In the genomic region with DNA sequence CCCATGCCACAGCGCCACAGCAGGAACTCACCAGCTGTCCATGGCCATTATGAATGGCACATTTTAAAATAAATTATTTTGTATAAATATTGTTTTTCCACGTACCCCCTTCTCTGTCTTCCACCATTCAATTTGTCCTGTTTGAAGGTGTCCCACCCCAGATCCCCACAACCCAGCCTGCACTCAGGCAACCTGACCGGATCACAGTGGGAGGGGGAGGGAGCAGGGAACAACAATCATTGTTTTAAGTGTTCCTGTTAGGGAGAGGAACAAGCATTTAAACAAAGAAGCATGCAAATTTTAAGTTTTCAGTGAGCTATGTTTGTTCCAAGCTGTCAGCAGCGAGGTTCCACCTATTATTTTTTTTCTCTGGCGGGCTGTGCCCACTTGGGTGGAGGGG, we compare ENCODE assay signal across 28 mouse cellular contexts. TPM values are rescaled to one million over a fixed set of nuclear protein-coding genes. Genes with fewer than 3 reads are reported as not detected.
A peak's percentile ranks its signal among the peaks of the same experiment; 100 is the strongest.
DNase-seq lines count a peak whose midpoint lies in the region; ATAC-seq and TF ChIP-seq lines count a peak whose summit lies in the region.
"Had no signal": no experiment of that assay in that cellular context is flagged by ENCODE, and none has a peak within 500 bp of the region (broad histone marks: within the 10 kb centered on the region; RNA-seq: fewer than 3 reads in every experiment).

No protein-coding gene starts in this region.

- ATAC-seq in limb, embryonic 14.5 days (ENCODE audit: low FRiP score, low read depth), result no peak
- ATAC-seq: forebrain, embryonic 13.5 days; liver, embryonic 12.5 days; liver, postnatal 0 days had no signal

- no peak for TF ChIP-seq POLR2A in limb, embryonic 14.5 days (IDR thresholded peaks at IDR 0.05; ENCODE audit: borderline replicate concordance, extremely low read depth, insufficient read depth, insufficient read length)

- peaks cover 55% of the 10 kb centered on the region for H3K4me1 ChIP-seq in E14TG2a.4 (replicated peaks; ENCODE audit: low read depth, low read length)
- no peaks in the 10 kb centered on the region for H3K4me1 ChIP-seq in limb, embryonic 14.5 days (ENCODE audit: control insufficient read depth, insufficient read depth, low read length)
- H3K4me1 ChIP-seq: embryonic facial prominence, embryonic 15.5 days; forebrain, embryonic 13.5 days; heart, embryonic 13.5 days; limb, embryonic 13.5 days; neural tube, embryonic 15.5 days had no signal

- peaks cover 18% of the 10 kb centered on the region for H3K27me3 ChIP-seq in E14TG2a.4 (ENCODE audit: insufficient read depth, low read length)
- H3K27me3 ChIP-seq in limb, embryonic 14.5 days (ENCODE audit: control insufficient read depth, insufficient read depth, low read length), result no peaks in the 10 kb centered on the region
- H3K27me3 ChIP-seq: embryonic facial prominence, embryonic 15.5 days; forebrain, embryonic 13.5 days; heart, embryonic 13.5 days; limb, embryonic 13.5 days; liver, embryonic 12.5 days; neural tube, embryonic 15.5 days had no signal

- H3K9me3 ChIP-seq in E14TG2a.4 (ENCODE audit: low read length), result peaks cover 2% of the 10 kb centered on the region
- H3K9me3 ChIP-seq in limb, embryonic 14.5 days (ENCODE audit: control insufficient read depth, low read length), result no peaks in the 10 kb centered on the region
- H3K9me3 ChIP-seq: embryonic facial prominence, embryonic 15.5 days; limb, embryonic 13.5 days; neural tube, embryonic 15.5 days had no signal

- WGBS in limb, embryonic 14.5 days, result 63% methylated on average over 5 of the region's 5 CpGs

- no peak overlapping the region for H3K4me2 ChIP-seq in limb, embryonic 14.5 days (replicated peaks; ENCODE audit: low read depth, low read length, severe bottlenecking)
- H3K4me2 ChIP-seq: embryonic facial prominence, embryonic 15.5 days; forebrain, embryonic 13.5 days; heart, embryonic 13.5 days; limb, embryonic 13.5 days; liver, embryonic 12.5 days; midbrain, embryonic 11.5 days; neural tube, embryonic 15.5 days had no signal

- intact Hi-C loops in gastrocnemius, adult 2 months (cut with DNase I), result no loop called here

- peak overlapping the region; percentile 21; the same call in 1 of the 2 replicates for H3K9ac ChIP-seq in limb, embryonic 14.5 days (ENCODE audit: low read depth, low read length, severe bottlenecking)
- H3K9ac ChIP-seq: embryonic facial prominence, embryonic 15.5 days; forebrain, embryonic 13.5 days; heart, embryonic 13.5 days; limb, embryonic 13.5 days; liver, embryonic 12.5 days; liver, postnatal 0 days; neural tube, embryonic 15.5 days had no signal

- H3K27ac ChIP-seq in gastrocnemius, adult 2 months, result peak overlapping the region; percentile 16; the same call in 1 of the 2 replicates
- peak overlapping the region; percentile 53; the same call in 1 of the 2 replicates for H3K27ac ChIP-seq in layer of hippocampus, adult 2 months
- no peak overlapping the region for H3K27ac ChIP-seq in limb, embryonic 14.5 days (replicated peaks; ENCODE audit: low read depth, low read length)
- H3K27ac ChIP-seq: embryonic facial prominence, embryonic 15.5 days; forebrain, embryonic 13.5 days; heart, embryonic 13.5 days; left cerebral cortex, adult 2 months; limb, embryonic 13.5 days; liver, embryonic 12.5 days; neural tube, embryonic 15.5 days had no signal

- H3K36me3 ChIP-seq in E14TG2a.4 (ENCODE audit: insufficient read depth, low read length), result peaks cover 6% of the 10 kb centered on the region; the same call in 1 of the 2 replicates
- no peaks in the 10 kb centered on the region for H3K36me3 ChIP-seq in limb, embryonic 14.5 days (ENCODE audit: control insufficient read depth, insufficient read depth, low read length)
- H3K36me3 ChIP-seq: embryonic facial prominence, embryonic 10.5 days; embryonic facial prominence, embryonic 15.5 days; heart, embryonic 13.5 days; limb, embryonic 13.5 days; liver, embryonic 12.5 days; neural tube, embryonic 15.5 days had no signal

- H3K4me3 ChIP-seq in gastrocnemius, adult 2 months, result no peak overlapping the region
- no peak overlapping the region for H3K4me3 ChIP-seq in layer of hippocampus, adult 2 months
- H3K4me3 ChIP-seq in E14TG2a.4 (replicated peaks; ENCODE audit: low read length), result peak overlapping the region; percentile 70
- H3K4me3 ChIP-seq in limb, embryonic 14.5 days (replicated peaks; ENCODE audit: low read length), result no peak overlapping the region
- H3K4me3 ChIP-seq: embryonic facial prominence, embryonic 10.5 days; embryonic facial prominence, embryonic 15.5 days; forebrain, embryonic 13.5 days; heart, adult 2 months; heart, embryonic 13.5 days; left cerebral cortex, adult 2 months; limb, embryonic 13.5 days; liver, embryonic 12.5 days; neural tube, embryonic 15.5 days had no signal

- no peak for DNase-seq in gastrocnemius, adult 2 months
- DNase-seq in gastrocnemius, adult 18-20 months (ENCODE audit: low spot score), result no peak
- no peak for DNase-seq in layer of hippocampus, adult 2 months (ENCODE audit: low spot score in 2 of 2)
- no peak for DNase-seq in layer of hippocampus, adult 9-10 months (ENCODE audit: low spot score)
- DNase-seq in limb, embryonic 14.5 days (ENCODE audit: low spot score), result no peak
- no peak for DNase-seq in c-Kit-positive CD71-positive TER-119-positive erythroid progenitor cells, embryonic 14.5 days (ENCODE audit: low spot score)
- DNase-seq: adrenal gland, postnatal 25 days; cerebellum, adult 18-20 months; cerebellum, postnatal 10 days; gastrocnemius, postnatal 36 days; heart, adult 2 months; heart, postnatal 10 days; liver, postnatal 0 days; retina, postnatal 1 day; right cerebral cortex, postnatal 14 days; thymus, adult 18-20 months; thymus, postnatal 25 days had no signal

- TF ChIP-seq CTCF in gastrocnemius, adult 2 months (IDR thresholded peaks at IDR 0.05), result no peak
- no peak for TF ChIP-seq CTCF in layer of hippocampus, adult 2 months (conservative IDR thresholded peaks at IDR 0.05)
- TF ChIP-seq CTCF in E14TG2a.4 (conservative IDR thresholded peaks at IDR 0.05; ENCODE audit: low read length), result no peak

RNA-seq across cellular contexts. Expression of a gene that starts 3.0 kb away (rescaled TPM):
- total RNA-seq in gastrocnemius, adult 2 months (2021), result not detected
- not detected for total RNA-seq in gastrocnemius, adult 18-20 months (2021)
- total RNA-seq in layer of hippocampus, adult 2 months (2021), result 1 to 10 TPM in 1 of 2 experiments, under 1 TPM in 1; 0.79 to 1.1 TPM
- polyA plus RNA-seq in limb, embryonic 14.5 days (2012; rRNA removed), result 1.5 and 2.0 TPM in 2 replicates
- 0.61 and 0.65 TPM in 2 replicates for polyA plus RNA-seq in limb, embryonic 14.5 days (2014; fragmentation: Nextera tagmentation; extraction: Ambion mirVana)
- total RNA-seq: gastrocnemius, postnatal 36 days; heart, postnatal 10 days; hematopoietic stem cell, adult 5-6 weeks had no signal

RNA-seq across cellular contexts. Expression of a gene that starts 23.6 kb away (rescaled TPM):
- total RNA-seq in gastrocnemius, adult 2 months (2021), result 1 to 10 TPM; 1.9 to 2.3 TPM
- 1 to 10 TPM; 2.1 to 3.1 TPM for total RNA-seq in gastrocnemius, adult 18-20 months (2021)
- total RNA-seq in layer of hippocampus, adult 2 months (2021), result 10 to 100 TPM; 27.3 to 34.9 TPM
- 74.5 and 92.4 TPM in 2 replicates for polyA plus RNA-seq in limb, embryonic 14.5 days (2012; rRNA removed)
- 34.4 and 38.3 TPM in 2 replicates for polyA plus RNA-seq in limb, embryonic 14.5 days (2014; fragmentation: Nextera tagmentation; extraction: Ambion mirVana)

Comparison
In these comparisons a context has a peak if more than half of its experiments do, and no peak if none do; other contexts are left out.
1. RNA of a gene that starts 23.6 kb away (total RNA-seq): 27.3 to 34.9 TPM in layer of hippocampus, adult 2 months; 2.1 to 3.1 TPM in gastrocnemius, adult 18-20 months and 1.9 to 2.3 TPM in gastrocnemius, adult 2 months; every median in the first group is over 4 times any median in the second.